Mouse (Mus musculus): Measurements from ENCODE around the gene Rxra.

Gene Rxra

DNA sequence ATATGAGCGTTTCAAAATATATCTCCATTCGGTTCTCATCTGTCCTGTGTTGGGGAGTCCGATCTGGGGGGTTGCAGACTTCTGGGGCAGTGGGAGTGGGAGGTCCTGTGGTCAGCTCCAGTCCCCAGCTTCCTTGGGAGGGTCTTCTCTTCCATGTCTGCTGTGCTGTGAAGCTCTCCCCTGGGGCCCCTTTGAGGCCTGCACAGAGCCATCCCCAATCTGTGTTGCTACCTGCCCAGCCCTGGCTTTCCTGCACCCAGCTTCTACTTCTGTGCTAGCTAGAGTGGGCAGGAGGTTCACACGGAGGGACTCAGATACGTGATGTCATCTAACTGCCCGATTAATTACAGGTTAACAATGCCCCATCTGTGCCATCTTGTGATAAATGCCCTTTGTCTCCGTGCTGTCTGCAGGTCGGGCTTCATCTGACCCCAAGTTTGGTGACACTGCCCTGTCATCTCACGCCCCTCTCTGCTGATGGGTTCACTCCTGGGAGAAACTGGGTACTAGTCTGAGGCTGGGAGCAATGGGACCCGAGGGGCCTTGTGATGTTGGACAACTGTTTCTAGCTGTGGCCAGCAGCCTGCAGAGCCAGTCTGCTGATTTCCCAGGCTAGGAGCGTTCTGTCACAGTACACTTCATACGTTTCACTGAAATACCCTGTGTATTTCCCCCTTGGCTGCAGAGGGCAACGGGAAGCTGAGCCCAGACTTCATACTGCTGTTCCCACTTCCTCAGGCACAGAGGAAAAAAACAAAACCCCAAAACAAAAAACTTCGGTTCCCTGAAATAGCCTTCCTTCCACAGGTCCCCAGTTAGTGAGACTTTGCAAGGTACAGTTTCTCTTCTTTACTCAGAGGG, 86.9 kb downstream of the Rxra start:
- in situ Hi-C loops (cut with MboI) = loop anchor here (25.0 kb wide), 1 partner anchor 276 kb away; no protein-coding TSS in a partner anchor

- in situ Hi-C loops (cut with MboI) = loop anchor here (25.0 kb wide), 1 partner anchor 277 kb away; no protein-coding TSS in a partner anchor
Measured at GRCm38 (mm10) chr2:27764256-27764936, 88.2 kb downstream of the Rxra start.

- in situ Hi-C loops (cut with MboI) = loop anchor here (25.0 kb wide), 1 partner anchor 278 kb away; no protein-coding TSS in a partner anchor
Measured at GRCm38 (mm10) chr2:27764937-27765319, 88.7 kb downstream of the Rxra start.

GRCm38 (mm10) chr2:27767773-27768172, 91.5 kb downstream of the Rxra start:
- in situ Hi-C loops (cut with MboI) = loop anchor here (25.0 kb wide), 1 partner anchor 280 kb away; no protein-coding TSS in a partner anchor

DNA sequence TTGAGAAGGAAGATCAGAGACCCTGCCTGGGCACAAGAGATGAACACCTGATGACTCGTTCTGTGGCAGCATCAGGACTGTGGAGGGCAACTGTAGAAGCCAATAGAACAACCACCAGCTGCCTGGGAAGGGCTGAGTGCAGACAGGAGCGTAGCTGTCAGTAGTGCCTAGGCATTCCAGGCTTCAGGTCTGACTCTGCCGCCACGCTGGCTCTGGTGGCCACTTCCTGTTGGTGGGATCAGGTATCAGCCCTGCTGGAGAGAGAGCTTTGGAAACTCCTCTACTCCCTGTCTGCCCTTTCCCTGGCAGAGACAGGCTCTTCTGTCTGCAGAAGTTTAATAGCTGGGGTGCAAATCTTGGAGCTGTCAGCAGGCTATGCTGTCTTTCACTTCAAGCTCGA, 93.5 kb downstream of the Rxra start:
- in situ Hi-C loops (cut with MboI) = loop anchor here (25.0 kb wide), 1 partner anchor 282 kb away; no protein-coding TSS in a partner anchor

- in situ Hi-C loops (cut with MboI) = loop anchor here (25.0 kb wide), 1 partner anchor 283 kb away; no protein-coding TSS in a partner anchor
Measured at GRCm38 (mm10) chr2:27770205-27770604, 94.0 kb downstream of the Rxra start.

GRCm38 (mm10) chr2:27771936-27772335, 95.7 kb downstream of the Rxra start:
- in situ Hi-C loops (cut with MboI) = loop anchor here (25.0 kb wide), 1 partner anchor 285 kb away; no protein-coding TSS in a partner anchor

DNA sequence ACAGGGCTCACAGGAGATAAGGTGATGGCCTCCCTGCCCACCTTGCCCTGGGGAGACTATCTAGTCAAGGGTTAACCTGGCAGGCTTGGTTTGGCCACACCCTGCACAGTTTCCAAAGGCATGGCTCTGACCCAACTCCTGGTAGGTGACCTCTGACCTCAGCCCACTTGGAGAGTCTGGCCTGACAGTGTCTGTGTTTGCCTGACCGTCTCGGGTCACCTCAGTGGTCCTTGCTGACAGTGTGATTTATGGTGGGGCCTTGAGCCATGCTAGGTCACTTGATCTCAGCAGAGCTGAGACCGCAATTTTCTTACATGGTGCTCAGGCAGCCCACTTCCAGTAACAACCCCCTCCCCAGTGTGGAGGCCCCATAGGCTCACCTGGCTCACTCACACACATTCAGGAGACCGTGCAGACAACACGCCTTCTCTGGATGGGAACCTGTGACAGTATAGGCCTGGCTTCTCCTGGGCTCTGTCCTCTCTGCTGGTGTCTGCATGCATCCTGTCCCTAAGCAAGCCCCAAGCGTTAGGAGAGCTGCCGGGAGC, 96.7 kb downstream of the Rxra start:
- in situ Hi-C loops (cut with MboI) = loop anchor here (25.0 kb wide), 1 partner anchor 286 kb away; no protein-coding TSS in a partner anchor

GRCm38 (mm10) chr2:27773980-27774730, 97.9 kb downstream of the Rxra start:
- in situ Hi-C loops (cut with MboI) = loop anchor here (25.0 kb wide), 1 partner anchor 287 kb away; no protein-coding TSS in a partner anchor

- in situ Hi-C loops (cut with MboI) = no loop called here
Measured at GRCm38 (mm10) chr2:27775006-27775405, 98.8 kb downstream of the Rxra start.

DNA sequence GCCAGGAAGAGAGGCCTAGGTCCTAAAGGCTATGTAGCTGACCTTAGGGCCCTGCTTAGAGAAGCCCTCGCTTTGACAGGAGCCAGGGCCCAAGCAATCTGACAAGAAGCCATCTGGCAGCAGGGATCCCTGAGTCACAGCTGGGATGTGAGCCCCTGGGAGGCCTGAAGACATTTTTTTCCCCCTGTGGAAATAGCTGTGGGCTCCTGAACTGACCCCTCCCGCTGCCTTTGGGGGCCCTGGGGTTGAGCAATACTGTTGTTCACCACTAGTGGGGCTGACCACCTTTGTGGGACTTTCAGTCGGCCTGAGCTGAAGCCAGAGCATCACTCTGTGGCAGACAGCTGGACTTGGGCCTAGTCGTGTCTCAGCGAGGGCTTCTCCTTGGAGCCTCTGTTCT, 99.4 kb downstream of the Rxra start:
- in situ Hi-C loops (cut with MboI) = no loop called here

DNA sequence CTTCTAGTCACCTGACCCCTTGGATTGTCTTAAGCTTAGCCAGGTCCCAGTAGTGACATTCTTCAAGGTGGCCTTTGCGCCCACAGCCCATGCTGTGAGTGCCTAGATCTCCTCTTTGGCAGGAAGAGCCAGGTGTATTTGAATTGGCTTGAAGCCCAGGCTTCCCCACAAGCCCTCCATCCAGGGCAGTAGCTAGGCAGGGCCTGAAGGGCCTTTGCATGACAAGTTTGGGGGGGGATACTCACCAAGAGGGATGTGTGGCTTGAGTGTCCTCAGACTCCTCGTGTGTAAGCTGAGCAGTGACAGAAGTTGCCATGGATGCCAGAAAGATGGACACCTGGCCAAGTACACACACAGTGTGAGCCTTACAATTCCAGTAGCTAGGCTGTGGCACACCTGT, 101.5 kb downstream of the Rxra start:
- in situ Hi-C loops (cut with MboI) = no loop called here

- in situ Hi-C loops (cut with MboI) = no loop called here
Measured at GRCm38 (mm10) chr2:27778289-27778688, 102.0 kb downstream of the Rxra start.

- in situ Hi-C loops (cut with MboI) = no loop called here
Measured at GRCm38 (mm10) chr2:27779291-27779866, 103.1 kb downstream of the Rxra start.

- in situ Hi-C loops (cut with MboI) = no loop called here
Measured at GRCm38 (mm10) chr2:27780162-27780561, 103.9 kb downstream of the Rxra start.

- in situ Hi-C loops (cut with MboI) = no loop called here
Measured at GRCm38 (mm10) chr2:27785363-27785762, 109.1 kb downstream of the Rxra start.

DNA sequence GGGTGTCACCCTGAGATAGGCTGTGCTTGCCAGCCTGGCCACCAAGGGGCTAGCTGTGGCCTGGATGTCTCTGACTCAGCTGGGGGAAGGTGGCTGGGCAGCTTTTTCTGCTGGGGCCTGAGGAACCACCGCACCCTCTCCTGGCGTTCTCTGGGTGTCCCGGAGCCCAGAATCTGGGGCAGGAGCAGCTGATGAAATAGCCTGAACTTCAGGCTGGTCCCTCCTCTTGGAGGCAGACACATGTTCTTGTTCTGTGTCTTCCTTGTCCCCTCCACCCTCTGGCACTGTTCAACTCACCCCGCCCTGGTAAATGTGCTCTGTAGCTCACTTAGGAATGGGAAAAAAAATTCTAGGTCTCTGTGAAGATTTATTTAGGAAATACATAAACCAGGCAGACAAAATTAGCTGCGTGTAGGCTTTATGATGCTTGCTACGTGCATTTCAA, 109.8 kb downstream of the Rxra start:
- in situ Hi-C loops (cut with MboI) = no loop called here

- in situ Hi-C loops (cut with MboI) = no loop called here
Measured at GRCm38 (mm10) chr2:27791571-27791970, 115.3 kb downstream of the Rxra start.

GRCm38 (mm10) chr2:27799018-27799417, 122.8 kb downstream of the Rxra start:
- in situ Hi-C loops (cut with MboI) = no loop called here

DNA sequence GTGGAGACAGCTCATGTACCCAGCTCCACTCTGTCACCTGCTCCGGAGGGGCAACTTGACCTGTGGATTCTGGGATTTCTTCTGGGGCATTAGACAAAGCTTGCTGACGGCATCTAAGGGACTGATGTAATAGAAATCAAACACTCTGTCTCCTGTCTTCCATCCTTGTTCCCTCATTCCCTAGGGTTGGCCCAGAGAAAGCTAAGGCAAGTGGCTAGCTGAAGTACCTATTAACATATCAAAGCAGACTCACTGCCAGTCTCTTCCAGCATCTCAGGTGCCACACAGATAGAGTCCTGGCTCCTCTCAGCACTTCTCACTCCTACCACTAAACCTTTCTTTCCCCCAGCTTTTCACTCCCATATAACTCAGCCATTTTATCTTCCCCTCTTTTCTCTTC, 124.8 kb downstream of the Rxra start:
- in situ Hi-C loops (cut with MboI) = no loop called here

DNA sequence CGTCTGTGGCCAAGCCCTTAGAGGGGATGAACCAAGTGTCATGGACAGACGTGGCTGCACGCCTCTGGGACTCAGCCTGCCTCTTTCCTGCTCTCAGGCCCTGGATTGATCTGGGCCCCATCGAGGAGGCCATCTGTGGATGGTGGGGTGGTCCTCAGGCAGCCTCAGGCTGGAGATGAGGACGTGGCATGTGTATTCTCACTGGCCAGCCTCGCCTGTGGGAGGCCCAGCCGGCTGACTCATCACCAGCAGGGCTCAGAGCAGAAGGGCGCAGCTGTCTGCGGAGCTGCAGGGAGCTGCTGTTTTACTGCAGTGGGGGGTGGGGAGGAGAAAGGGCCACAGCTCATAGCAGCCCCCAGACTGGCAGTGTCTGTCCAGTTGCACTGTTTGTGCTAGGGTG, 126.3 kb downstream of the Rxra start:
- in situ Hi-C loops (cut with MboI) = no loop called here

All from mature B cell (primary cell).